Mouse (Mus musculus): ENCODE measurements around the gene Pkig. TPM values are rescaled to one million over a fixed set of nuclear protein-coding genes. Genes with fewer than 3 reads are reported as not detected.
"Not testable (repeated sequence)": the region's sequence is repeated elsewhere in the genome, so short reads cannot be mapped to it uniquely, and the experiment has no call there.

Gene Pkig
- polyA plus RNA-seq, 1 experiment from 2014 or later: 134 TPM

DNA sequence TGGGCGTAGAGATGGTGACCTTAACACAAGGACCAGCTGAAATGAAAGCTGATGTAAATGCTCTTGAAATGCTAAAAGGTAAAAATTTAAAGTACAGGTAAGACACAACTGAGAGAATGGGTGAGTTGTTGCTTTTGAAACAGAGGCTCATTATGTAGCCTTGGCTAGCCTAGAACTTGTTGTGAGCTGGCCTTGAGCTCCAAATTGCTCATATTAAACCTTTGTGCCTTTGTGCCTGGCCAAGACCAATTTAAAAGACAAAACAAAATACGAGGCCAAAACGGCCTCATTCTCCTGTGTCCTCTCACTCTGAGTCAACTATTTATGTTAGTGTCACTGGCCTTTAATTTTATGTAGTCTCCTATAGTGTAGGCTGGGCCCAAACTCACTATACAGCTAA is 28.7 kb downstream of the Pkig start:
- Histone ChIP-seq H3K27me3 (replicated peaks) (no peaks in the 10 kb centered on the region), H3K9ac (0 out of 2 replicates have a peak overlapping the region, but pooled peaks have one; percentile 24), H3K4me3 (no peak overlapping the region), H3K4me1 (peaks cover 94% of the 10 kb centered on the region), H3K4me2 (peak overlapping the region; percentile 36), H3K9me3 (replicated peaks) (no peaks in the 10 kb centered on the region), H3K27ac (peak overlapping the region; percentile 61; the same call in 1 of the 2 replicates), H3K36me3 (no peaks in the 10 kb centered on the region)
- no peak for ATAC-seq
- WGBS (ENCODE audit: insufficient replicate concordance): 78% methylated on average over 3 of the region's 3 CpGs

DNA sequence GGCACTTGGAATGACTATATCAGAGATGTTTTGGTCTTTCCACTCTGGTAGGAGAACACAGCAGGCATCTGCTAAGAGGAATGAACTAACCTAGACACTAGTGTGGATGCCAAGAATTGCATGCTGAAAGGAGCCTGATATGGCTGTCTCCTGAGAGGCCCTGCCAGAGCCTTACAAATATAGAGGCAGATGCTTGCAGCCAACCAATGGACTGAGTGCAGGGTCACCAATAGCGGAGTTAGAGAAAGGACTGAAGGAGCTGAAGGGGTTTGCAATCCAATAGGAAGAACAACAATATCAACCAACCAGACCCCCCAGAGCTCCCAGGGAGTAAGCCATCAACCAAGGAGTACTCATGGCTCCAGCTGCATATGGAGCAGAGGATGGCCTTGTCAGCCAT is 30.2 kb downstream of the Pkig start:
- H3K9ac ChIP-seq; ATAC-seq; H3K27me3 ChIP-seq (replicated peaks); H3K4me2 ChIP-seq; H3K36me3 ChIP-seq; H3K4me3 ChIP-seq; H3K27ac ChIP-seq; H3K9me3 ChIP-seq (replicated peaks): not testable (repeated sequence)
- WGBS (ENCODE audit: insufficient replicate concordance): 85% methylated on average over 1 of the region's 1 CpGs
- peaks cover 96% of the 10 kb centered on the region for H3K4me1 ChIP-seq

DNA sequence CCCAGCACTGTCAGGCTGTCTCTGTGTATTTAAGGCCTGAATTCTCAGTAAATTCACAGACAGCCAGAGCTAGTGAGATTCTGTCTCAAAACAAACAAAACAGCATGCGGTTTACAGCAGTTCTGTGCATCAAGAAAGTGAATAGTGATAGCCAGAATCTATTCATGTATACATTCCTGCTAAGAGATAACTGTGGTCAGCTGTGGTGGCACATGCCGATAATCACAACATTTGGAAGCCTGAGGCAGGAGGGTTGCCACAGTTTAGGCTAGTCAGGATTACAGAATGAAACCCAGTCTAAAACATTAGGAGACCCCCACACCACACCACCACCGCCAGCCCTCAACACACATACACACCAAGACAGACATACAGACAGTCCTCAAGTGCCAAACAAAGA is 31.6 kb downstream of the Pkig start:
- H3K36me3 ChIP-seq: no peaks in the 10 kb centered on the region
- H3K27me3 ChIP-seq (replicated peaks): no peaks in the 10 kb centered on the region
- H3K9me3 ChIP-seq (replicated peaks): no peaks in the 10 kb centered on the region
- 42% methylated on average over 3 of the region's 3 CpGs for WGBS (ENCODE audit: insufficient replicate concordance)
- H3K27ac ChIP-seq: peak overlapping the region; percentile 70
- H3K4me2 ChIP-seq: 0 out of 2 replicates have a peak overlapping the region, but pooled peaks have one; percentile 3
- H3K4me3 ChIP-seq: no peak overlapping the region
- peaks cover 99% of the 10 kb centered on the region for H3K4me1 ChIP-seq
- H3K9ac ChIP-seq: no peak overlapping the region
- peak; percentile 36; the same call in 1 of the 2 replicates for ATAC-seq

DNA sequence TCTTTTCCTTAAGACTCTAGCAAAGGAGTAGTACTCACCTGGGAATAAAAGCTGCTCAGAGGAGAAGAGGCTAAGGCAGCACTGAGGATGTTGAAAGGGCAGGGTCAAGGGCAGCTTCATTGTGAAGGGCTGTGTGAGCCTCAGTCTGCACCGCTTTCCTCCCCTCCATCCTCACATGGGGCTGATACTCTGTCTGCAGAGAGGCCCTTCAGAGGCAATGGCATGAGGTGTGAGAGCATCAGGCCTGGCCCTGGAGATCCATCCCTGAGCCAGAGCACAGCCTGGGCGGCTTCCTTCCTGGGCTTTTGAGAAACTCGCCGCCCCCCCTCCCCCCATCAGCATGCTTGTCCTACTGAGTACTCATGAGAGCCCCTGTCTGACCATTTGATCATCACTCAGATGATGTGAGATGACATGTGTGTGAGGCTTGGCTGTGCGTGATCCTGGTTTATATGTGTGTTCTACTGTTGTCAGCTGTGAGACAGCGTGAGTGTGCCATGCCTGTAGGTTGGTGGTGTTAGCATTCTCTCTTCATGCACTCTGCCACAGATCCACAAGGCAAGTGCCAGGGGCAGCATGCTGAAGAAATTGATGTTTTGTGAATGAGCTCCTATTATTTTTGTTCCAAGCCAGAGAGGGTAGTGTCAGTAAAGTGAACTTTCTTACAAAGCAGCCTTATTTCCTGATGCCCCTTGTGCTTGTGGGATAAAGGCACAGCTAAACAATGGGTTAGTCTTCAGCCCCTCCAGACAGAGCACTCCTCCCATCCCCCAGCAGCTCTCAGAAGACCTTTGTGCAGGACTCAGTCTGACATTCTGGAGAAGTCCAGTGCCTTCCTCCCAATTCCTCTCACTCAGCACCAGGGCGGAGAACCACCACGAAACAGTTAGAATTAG is 32.5 kb downstream of the Pkig start:
- Histone ChIP-seq H3K4me3 (no peak overlapping the region), H3K9me3 (replicated peaks) (no peaks in the 10 kb centered on the region), H3K4me1 (peaks cover 99% of the 10 kb centered on the region), H3K36me3 (no peaks in the 10 kb centered on the region), H3K4me2 (peak overlapping the region; percentile 49), H3K27ac (peak overlapping the region; percentile 85), H3K9ac (no peak overlapping the region; the same call in 1 of the 2 replicates), H3K27me3 (replicated peaks) (no peaks in the 10 kb centered on the region)
- WGBS (ENCODE audit: insufficient replicate concordance): 67% methylated on average over 8 of the region's 8 CpGs
- no peak for ATAC-seq

DNA sequence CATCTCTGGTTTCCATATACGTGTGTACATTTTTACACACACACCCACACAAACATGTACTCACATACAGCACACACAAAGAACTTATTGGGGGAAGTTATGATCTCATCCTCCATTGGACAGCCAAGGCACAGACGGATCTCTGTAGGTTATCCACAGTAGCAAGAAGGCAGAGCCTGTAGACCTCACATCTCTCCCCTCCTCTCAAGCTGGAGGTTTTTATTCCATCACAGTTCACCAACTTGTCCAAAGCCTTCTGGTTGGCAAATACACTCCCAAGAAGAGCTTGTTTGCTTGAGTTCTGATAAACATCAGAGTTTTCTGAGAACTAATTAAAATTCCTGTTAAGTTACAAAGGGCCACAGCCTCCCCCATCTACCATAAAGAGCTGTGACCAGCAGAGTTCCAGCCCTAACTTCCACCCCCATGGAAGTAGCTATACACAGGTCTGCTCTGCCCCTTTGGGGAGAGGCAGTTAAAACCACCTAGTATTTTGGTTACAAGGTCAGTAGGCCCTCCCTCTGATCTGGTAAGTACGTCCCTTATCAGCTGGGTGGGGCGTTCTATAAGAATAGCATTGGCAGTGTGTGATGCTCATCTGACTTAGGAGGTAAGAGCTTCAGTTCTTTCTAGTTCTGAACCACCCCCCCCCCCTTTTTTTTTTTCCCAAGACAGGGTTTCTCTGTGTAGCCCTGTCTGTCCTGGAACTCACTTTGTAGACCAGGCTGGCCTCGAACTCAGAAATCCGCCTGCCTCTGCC is 33.8 kb downstream of the Pkig start:
- ATAC-seq: peak; percentile 69
- H3K9me3 ChIP-seq (replicated peaks): no peaks in the 10 kb centered on the region
- H3K9ac ChIP-seq: peak overlapping the region; percentile 40
- no peaks in the 10 kb centered on the region for H3K36me3 ChIP-seq
- H3K27me3 ChIP-seq (replicated peaks): no peaks in the 10 kb centered on the region
- peak overlapping the region; percentile 85 for H3K27ac ChIP-seq
- WGBS (ENCODE audit: insufficient replicate concordance): 49% methylated on average over 6 of the region's 6 CpGs
- no peak overlapping the region for H3K4me3 ChIP-seq
- H3K4me1 ChIP-seq: peaks cover 99% of the 10 kb centered on the region
- H3K4me2 ChIP-seq: peak overlapping the region; percentile 49

DNA sequence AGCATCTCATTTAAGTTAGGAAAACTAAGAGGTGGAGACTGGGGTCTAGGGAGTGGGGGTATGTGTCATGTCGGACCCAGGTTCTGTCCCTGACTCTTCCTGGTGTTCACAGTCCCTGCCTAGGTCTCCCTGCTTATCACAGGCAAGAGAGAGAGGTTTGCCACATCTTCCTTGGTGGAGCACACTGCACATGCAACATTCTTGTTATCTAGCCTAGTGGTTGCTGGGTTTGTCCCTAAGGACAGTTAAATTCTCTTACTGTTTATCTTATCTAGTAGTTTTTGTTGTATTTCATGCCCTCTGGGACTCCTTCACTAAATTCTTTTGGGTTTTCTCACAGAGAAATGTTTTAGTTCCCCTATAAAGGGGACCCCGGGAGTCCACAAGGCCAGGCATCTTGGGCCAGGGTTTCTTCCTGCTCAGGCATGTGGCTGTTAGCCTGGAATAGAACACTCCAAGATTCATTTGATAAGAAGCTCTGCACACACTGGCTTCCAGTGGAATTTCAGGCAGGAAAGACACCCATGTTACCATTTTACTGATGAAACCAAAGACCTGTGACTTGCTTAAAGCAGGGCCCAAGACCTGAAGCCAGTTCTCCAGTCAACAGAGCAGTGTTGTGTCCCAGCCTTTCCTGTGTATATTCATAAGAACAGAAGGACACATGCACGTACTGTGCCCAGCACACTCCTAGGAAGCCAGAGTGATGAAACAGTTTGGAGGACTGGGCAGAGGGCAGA is 34.9 kb downstream of the Pkig start:
- H3K27ac ChIP-seq: peak overlapping the region; percentile 85
- H3K9ac ChIP-seq: peak overlapping the region; percentile 42

DNA sequence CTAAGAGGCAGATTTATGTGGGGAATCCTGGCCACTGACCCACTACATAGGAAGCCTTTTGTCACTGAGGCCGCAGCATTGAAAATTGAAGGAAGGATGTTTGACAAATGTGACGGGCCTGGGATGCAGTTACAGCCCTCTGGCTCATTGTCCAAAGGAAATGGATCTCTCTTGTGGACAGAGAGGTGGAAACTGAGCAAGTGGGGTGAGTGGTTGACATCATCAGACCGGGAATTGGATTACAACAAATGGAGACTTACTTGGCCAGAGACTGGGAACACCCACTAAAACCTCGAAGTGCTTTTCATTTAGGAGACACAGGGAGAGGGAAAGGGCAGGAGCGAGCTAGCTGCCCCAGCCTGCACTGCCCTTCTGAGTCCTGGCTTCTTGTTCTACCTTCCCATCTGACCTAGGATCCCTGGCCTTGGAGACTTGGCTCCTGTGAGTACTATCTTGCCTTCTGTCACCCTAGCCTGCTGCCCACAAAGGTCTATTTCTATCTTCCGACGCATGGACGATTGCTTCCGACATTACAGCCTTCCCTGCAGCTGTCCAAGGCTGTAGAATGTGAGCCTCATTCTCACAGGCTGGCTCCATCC is 35.6 kb downstream of the Pkig start:
- no peaks in the 10 kb centered on the region for H3K27me3 ChIP-seq (replicated peaks)
- H3K4me1 ChIP-seq: peaks cover 99% of the 10 kb centered on the region
- H3K4me3 ChIP-seq: no peak overlapping the region
- H3K4me2 ChIP-seq: peak overlapping the region; percentile 49
- H3K9ac ChIP-seq: peak overlapping the region; percentile 42
- H3K36me3 ChIP-seq: no peaks in the 10 kb centered on the region
- H3K9me3 ChIP-seq (replicated peaks): no peaks in the 10 kb centered on the region
- no peak for ATAC-seq
- WGBS (ENCODE audit: insufficient replicate concordance): 51% methylated on average over 9 of the region's 9 CpGs
- H3K27ac ChIP-seq: peak overlapping the region; percentile 85

More for the DNA sequence above, 34.9 kb downstream of the Pkig start:
- Histone ChIP-seq H3K4me3 (no peak overlapping the region), H3K27me3 (replicated peaks) (no peaks in the 10 kb centered on the region), H3K9me3 (replicated peaks) (no peaks in the 10 kb centered on the region), H3K36me3 (no peaks in the 10 kb centered on the region), H3K4me1 (peaks cover 99% of the 10 kb centered on the region), H3K4me2 (peak overlapping the region; percentile 49)
- ATAC-seq: peak; percentile 80
- 16% methylated on average over 3 of the region's 3 CpGs for WGBS (ENCODE audit: insufficient replicate concordance)

DNA sequence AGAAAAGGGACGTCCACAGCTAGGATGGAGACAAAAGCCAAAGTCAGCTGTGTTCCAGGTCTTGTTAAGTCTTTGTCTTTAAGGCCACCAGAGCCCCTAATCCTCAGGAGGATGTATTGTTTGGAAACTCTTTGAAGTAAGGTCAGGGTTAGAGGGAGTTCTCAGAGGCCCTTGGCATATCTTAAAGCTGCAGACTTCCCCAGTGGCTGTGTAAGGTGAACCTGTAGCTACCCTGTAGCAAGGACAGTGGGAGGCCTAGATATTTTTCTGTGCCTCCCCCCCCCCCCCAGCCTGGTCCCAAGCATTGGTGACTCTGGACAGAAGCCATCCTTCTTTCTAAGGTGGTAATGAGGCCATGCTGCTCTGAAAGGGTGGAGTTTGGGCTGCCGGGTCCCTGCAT is 38.6 kb downstream of the Pkig start:
- H3K9me3 ChIP-seq (replicated peaks): no peaks in the 10 kb centered on the region
- 35% methylated on average over 2 of the region's 2 CpGs for WGBS (ENCODE audit: insufficient replicate concordance)
- no peak overlapping the region; the same call in 1 of the 2 replicates for H3K9ac ChIP-seq
- H3K4me3 ChIP-seq: no peak overlapping the region
- peak overlapping the region; percentile 74 for H3K27ac ChIP-seq
- H3K36me3 ChIP-seq: no peaks in the 10 kb centered on the region
- H3K4me2 ChIP-seq: peak overlapping the region; percentile 27
- peaks cover 87% of the 10 kb centered on the region for H3K4me1 ChIP-seq
- H3K27me3 ChIP-seq (replicated peaks): no peaks in the 10 kb centered on the region
- ATAC-seq: peak; percentile 62

DNA sequence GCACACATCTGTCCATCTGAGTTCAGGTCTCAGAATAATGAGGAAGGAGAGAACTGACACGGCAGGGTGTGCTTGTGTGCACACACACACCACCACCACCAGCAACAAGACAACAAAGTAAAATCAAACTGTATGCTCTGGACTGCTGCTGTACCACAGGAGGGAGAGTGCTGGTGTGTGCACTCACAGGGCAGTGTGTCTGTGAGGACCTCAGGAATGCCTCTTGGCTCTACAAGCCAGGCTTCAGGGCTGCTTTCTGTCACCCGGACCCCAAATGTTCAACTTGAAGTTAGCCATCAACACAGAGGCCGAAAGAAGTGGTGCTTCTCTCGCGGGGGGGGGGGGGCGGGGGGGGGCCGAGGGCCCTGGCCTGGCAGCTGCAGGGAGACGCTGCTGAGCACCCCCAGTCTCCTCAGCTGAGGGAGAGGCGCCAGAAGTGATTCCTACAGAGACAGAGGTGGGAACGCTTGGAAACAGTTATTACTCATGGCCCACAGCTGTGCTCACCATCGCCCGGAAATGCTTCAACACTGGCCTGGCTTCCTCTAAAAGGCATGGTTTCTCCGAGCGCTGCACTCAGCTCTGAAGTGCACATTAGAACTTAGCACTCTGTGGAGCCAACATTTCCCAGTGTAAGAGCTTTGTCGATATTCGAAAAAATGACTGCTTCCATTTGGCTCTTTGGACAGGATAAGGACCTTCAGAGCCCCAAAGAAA is 39.7 kb downstream of the Pkig start:
- ATAC-seq: no peak
- 50% methylated on average over 12 of the region's 16 CpGs for WGBS (ENCODE audit: insufficient replicate concordance)
- peak overlapping the region; percentile 18 for H3K4me2 ChIP-seq
- H3K36me3 ChIP-seq: no peaks in the 10 kb centered on the region
- H3K9me3 ChIP-seq (replicated peaks): no peaks in the 10 kb centered on the region
- peak overlapping the region; percentile 74 for H3K27ac ChIP-seq
- no peak overlapping the region for H3K4me3 ChIP-seq
- peaks cover 87% of the 10 kb centered on the region for H3K4me1 ChIP-seq
- H3K9ac ChIP-seq: peak overlapping the region; percentile 43; the same call in 1 of the 2 replicates
- H3K27me3 ChIP-seq (replicated peaks): no peaks in the 10 kb centered on the region

DNA sequence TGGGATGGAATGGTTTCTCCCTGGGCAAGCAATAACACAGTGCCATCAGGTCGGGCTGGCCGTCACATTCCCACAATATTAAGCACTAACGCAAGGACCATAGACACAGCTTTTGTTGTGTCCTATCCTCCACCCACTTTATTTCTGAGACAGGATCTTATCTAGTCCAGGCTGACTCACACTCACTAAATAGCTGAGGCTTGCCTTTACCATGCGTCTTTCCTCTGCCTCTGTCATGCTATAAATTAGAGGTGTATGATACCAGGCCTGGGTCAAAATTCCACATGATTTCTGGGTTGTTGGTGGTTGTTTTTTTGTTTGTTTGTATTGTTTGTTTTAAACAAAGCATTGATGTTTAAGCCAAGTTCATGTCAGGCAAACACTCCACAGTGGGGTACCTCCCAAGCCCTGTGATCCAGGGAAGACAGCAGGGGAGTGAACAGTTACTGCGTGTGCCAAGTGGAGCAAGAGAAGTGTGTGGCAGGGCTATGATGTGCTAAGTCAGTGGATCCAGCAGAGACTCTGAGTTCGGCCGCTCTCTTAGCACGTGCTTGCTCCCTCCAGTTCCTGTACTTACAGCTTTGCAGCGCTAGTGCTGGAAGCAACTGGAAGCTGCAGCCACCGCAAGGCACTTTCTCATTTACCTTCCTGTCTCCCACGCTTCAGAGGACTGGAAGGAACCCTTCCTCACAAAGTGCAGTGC is 41.0 kb downstream of the Pkig start:
- peak; percentile 72 for ATAC-seq
- Histone ChIP-seq H3K9ac (peak overlapping the region; percentile 45; the same call in 1 of the 2 replicates), H3K4me3 (no peak overlapping the region), H3K27me3 (replicated peaks) (no peaks in the 10 kb centered on the region), H3K4me2 (0 out of 2 replicates have a peak overlapping the region, but pooled peaks have one; percentile 20), H3K27ac (peak overlapping the region; percentile 74), H3K9me3 (replicated peaks) (no peaks in the 10 kb centered on the region), H3K4me1 (peaks cover 87% of the 10 kb centered on the region), H3K36me3 (peaks cover 6% of the 10 kb centered on the region)
- 52% methylated on average over 11 of the region's 11 CpGs for WGBS (ENCODE audit: insufficient replicate concordance)

Measured in liver, embryonic 12.5 days (tissue).